Mouse (Mus musculus): ENCODE measurements around the gene Srarp.

Gene Srarp

DNA sequence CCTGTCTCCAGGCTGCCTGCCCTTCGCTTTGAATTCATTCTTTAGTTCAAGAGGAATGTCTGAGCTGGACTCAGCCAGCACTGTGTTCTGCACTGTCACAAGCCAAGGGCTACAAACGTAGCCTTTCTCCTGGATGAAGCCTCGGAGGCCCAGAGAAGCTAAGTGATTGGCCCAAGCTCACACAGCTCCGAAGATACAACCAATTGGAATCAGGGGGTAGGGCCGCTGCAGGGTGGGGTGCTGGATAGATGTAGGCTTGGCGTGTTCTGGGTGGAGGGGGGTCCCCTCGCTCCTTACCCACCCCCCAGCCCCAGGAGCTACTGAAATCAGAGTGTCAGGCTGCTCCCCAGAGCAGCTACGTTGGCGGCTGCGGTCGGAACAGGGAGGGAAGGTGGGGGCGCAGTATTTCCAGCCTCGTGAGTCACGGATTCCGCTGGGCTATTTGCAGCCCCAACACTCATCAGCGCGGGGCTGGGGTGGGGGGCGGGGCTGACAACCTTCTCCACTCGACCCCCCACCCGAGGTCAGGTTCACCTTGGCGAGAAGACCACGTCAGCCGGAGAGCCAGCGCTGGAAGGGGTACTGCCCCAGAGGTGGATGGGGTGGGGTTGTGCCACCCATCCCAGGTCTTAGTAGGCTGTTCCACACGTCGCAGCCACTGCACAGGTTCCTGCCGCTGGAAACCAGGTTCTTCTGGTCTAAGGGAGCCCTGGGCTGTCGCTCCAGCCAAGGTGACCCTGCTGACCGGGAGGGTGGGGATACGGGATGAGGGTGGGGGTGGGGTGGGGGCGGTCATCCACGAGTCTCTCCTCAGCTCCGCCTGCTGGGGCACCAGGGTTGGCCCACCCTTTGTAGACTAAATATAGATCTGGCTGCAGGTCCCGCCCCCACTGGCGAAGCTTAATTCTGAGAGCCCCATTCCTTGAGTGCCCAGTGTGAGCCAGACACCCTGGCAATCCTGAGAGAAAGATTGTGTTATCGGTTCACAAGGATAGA, 10.1 kb downstream of the Srarp start:
- DNase-seq (ENCODE audit: low spot score): peak; percentile 26

GRCm38 (mm10) chr4:141423691-141424431, 12.0 kb downstream of the Srarp start:
- DNase-seq (ENCODE audit: low spot score): no peak

GRCm38 (mm10) chr4:141423288-141423687, 12.6 kb downstream of the Srarp start:
- DNase-seq (ENCODE audit: low spot score): no peak

DNA sequence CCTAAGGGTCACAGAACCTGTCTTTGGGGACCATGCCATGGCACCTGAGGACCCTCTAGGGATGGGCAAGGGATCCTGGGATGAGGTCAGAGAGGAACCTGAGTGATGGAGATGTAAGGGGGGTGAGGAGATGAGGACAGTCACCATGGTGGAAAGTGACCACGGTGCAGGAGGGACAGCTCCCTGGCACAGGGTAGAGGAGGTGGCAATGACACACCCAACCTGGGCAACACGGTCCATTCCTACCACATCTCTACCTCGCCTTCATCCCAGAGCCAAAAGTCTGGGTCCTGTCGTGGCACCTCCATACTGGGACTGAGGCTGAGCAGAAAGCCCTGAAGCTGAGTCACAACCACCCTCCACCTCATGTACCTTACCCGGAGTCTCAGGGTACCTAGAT, 13.1 kb downstream of the Srarp start:
- no peak for DNase-seq (ENCODE audit: low spot score)

- no peak for DNase-seq (ENCODE audit: low spot score)
These were observed 14.5 kb downstream of the Srarp start for GRCm38 (mm10) chr4:141421423-141421822.

DNA sequence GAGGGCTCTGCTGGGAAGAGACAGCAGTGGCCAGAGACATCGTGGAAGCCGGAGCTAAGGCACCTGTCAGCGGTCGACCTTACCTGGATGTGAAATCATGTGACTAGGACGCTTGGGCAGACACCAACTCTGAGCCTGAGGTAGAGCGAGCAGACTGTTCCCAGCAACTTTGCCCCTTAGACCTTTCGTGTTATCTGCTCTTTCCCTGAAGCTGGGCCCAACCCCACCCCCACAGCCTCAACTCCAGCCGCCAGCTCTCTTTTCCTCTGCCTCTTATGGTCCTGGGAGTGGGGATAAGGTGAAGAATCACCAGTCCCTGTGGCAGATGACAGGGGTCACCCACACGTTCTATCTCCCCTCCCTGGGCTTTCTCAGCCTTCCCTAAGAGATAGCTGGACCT, 15.0 kb downstream of the Srarp start:
- no peak for DNase-seq (ENCODE audit: low spot score)

DNA sequence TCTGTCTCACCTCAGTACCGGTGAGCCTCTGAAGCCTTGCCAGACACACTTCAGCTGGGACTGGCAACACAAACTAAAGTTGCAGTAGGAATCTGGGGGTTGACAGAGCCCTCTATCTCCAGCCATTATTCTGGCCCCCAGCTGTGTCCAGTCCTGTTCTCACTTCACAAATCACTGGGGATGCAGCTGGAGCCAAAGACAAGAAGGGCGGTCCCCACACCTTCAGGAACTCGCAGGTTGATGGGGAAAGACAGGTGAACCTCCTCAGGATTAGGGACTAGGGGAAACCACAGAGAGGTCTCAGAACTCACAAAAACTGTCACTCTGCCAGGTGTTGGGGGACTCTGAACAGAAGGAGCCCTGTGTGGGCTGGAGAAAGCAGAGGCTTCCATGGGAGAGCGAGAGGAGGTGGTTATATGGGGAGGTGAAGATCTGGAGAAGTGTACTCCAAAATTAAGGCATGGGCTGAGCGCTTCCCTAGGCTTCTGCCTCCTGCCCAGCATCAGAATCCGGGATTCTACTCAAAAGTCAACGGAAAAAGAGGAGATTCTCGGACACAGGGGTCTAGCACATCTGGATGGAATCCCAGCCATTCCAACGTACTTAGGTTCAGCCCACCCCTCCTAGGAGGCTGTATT, 15.6 kb downstream of the Srarp start, which contains the start of gene Hspb7:
TSS of gene Hspb7 (plus strand) at position 588 of the 638 bp plus-strand sequence.
- no peak for DNase-seq (ENCODE audit: low spot score)

- DNase-seq (ENCODE audit: low spot score): no peak
These were observed 16.3 kb downstream of the Srarp start for GRCm38 (mm10) chr4:141419398-141420191.

DNA sequence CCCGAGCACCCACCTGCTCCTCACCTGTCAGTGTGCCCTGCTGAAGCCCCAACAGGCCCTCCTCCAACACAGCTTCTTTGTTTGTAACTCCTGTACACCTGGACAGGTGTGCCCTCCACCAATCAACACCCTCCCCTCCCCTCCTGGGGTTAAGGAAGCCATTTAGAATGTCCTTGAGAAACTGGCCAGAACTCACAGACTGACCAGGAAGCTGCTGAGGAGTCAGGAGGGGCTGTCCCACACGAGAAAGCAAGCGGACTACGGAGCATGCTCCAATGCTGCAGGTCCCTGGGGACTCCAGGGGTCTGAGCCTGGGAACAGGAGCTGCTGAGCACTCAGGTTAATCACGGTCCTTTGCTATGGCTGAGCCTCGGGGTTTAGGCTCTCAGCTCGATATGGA, 20.0 kb downstream of the Srarp start, which contains the start of gene Clcnkb:
TSS of gene Clcnkb (minus strand) at position 91 of the 400 bp plus-strand sequence.
- no peak for DNase-seq (ENCODE audit: low spot score)

DNA sequence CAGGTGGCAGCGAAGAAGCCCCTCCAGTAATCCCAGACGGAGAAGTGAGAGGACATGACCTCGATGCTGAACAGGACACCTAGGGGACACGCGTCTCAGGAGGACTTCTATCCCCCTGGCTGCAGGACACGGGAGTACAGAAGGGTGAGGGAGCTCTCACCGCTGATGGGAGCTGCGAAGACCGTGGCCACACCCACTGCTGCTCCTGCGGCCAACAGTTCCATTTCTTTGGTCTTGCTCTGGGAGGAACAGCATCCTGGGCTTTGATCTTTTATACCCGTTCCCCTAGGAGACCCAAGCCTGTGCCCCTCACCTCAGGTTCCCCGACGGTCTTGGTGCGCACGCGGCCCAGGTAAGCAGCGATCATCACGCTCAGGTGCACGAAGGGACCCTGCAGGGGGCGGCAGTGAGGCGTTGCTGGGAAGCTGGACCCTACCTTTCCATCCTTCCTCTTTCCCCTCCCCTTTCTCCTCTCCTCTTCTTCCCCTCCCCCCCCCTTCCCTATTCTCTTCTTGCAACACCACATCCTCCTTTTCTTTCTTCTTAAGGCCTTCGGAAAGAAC, 24.4 kb downstream of the Srarp start:
- DNase-seq (ENCODE audit: low spot score): no peak

GRCm38 (mm10) chr4:141408577-141408976, 27.3 kb downstream of the Srarp start:
- DNase-seq (ENCODE audit: low spot score): no peak

DNA sequence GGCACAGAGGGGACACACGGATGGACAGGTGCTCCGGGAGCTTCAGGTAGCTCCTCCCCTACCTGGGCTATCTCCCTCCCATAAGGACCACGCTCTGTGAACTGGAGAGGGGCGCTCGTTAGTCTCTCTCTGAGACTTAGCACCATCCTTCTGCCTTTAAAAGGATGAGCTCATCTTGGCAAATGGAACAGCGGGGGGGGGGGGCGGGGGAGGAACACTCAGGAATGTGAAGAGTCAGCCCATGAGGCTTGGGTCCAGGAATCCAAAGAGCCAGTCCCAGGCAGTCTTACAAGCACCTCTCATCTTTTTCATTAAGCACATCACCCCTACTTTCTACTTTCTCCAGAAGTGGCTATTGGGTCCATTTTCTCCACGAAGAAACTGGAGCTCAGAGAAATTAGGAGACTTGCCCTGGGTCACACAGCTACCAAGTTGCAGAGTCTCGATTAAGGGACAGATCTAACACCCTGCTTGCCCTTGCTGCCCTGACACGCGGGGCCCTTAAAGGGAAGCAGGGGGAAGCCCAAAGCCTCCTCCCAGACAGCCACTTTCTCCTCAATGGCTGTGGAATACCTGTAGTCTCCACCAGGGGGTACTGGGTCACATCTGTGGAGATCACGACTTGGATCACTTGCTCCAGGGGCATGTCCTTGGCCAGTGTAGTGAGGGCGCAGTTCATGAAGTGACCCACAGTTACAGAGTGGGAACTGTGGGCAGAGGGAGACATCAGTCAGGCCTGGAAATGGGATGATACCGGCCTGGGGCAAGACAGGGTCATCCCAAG, 29.2 kb downstream of the Srarp start:
- peak; percentile 24 for DNase-seq (ENCODE audit: low spot score)

GRCm38 (mm10) chr4:141405314-141405622, 30.6 kb downstream of the Srarp start:
- no peak for DNase-seq (ENCODE audit: low spot score)

DNA sequence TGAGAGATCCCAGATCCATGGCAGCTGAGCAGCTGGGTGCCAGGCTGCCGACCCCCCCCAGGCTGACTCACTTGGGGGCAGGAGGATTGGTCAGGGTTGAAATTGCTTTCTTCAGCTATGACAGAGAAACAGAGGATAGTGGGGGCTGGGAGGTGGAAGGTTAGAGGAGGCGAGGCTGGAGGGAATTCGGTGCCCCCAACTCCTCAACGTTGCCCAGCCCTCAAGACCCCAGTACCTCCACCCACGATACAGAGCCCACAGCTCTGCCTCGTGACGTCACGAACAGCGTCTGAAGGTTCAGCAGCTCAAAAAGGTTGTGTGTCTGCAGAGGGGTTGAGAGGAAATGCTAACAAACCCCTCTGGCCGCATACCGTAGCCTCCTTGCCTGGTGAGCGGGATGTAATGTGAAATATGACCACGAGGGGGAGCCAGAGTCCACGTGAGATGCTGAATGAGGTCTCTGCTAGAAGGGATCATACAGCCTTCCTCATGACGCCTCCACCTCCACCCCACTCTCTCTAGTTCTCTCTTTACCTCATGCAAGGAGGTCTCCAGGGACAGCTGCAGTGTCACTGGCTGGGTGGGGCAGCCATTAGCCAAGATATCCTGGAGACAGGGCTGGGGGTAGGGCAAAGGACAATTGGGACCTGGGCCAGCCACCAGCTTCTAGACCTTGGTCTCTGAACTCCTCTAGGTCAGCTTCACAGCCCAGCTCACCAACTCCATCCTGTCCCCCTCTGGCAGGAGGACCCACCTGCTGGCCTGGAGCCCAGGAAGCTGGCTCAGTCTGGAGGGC, 31.2 kb downstream of the Srarp start:
- peak; percentile 75 for DNase-seq (ENCODE audit: low spot score)

GRCm38 (mm10) chr4:141400171-141400570, 35.7 kb downstream of the Srarp start:
- no peak for DNase-seq (ENCODE audit: low spot score)

DNA sequence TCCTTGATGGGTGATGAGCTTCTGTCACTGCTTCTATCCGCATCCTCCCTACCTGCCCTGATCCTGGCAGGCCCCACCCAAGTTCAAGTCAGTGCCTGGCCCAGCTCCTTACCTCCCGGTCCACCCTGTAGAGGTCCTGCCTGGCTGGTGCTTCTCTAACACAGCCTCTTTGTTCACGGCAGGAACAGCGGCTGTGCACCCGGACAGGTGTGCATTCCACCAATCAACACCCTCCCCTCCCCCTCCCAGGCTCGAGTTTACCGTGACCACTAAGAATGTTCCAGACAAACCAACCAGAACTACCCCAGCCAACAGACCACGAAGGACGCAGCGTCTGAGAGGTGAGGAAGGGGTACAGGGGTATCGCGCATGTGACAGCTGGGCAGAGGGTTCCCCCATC, 37.4 kb downstream of the Srarp start, which contains the start of gene Clcnka:
TSS of gene Clcnka (minus strand) at position 180 of the 400 bp plus-strand sequence.
- DNase-seq (ENCODE audit: low spot score): no peak

- no peak for DNase-seq (ENCODE audit: low spot score)
These were observed 38.0 kb downstream of the Srarp start for GRCm38 (mm10) chr4:141397861-141398260.

DNA sequence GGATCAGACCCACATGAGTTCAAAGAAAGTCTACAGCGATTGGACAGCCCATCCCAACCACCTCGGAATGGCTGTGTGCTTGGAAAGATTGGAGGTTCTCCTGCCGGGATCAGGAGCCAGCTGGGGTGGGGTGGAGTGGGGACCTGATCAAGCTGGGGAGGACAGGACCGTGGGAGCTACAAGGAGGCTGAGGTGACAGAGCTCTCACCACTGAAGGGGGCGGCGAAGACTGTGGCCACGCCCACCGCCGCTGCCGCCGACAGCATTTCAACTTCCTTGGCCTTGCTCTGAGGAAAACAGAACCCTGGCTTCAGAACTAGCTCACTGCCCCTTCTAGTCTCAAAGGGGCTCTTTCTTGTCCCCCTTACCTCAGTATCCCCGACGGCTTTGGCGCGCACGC, 41.2 kb downstream of the Srarp start:
- DNase-seq (ENCODE audit: low spot score): no peak

DNA sequence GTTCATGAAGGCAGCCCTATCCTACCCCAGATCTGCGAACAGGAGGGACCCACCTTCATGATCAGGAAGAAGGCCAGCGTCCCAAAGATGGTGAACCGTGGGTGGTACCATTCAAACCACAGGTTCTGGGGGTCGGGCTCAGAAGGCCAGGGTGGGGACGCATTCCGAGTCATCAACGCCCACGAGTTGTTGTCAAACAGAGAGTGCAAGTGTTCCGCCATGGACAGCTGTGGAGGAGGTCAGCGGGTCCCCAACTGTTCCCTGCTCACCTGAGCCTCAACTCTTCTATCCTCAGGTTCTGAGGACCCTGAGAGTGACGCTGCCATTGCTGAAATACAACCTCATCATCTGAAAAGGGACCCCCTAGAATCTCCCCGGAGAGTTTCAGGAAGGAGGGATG, 44.6 kb downstream of the Srarp start:
- DNase-seq (ENCODE audit: low spot score): no peak

Data from T-cell, adult 2 months (primary cell).